Mouse (Mus musculus) heart, postnatal 14 days (tissue): ENCODE measurements at regions not wholly inside any gene's neighbourhood (a gene's known extent, or its start where the extent isn't known, plus 50 kb on each side); places are given as distances from the start of the nearest gene placed in this dataset.
"Not testable (repeated sequence)": the region's sequence is repeated elsewhere in the genome, so short reads cannot be mapped to it uniquely, and the experiment has no call there.

Source experiments
- DNase-seq, 2 experiments: peaks; one replicate each; pipeline ENCODE4 v3.0.0; 2021 to 2022
- intact Hi-C: fragments of 180-260 bp; cut with DNase I; formaldehyde crosslinking; loops from one replicate; pipeline ENCODE4 v1.15.1; 2025

DNA sequence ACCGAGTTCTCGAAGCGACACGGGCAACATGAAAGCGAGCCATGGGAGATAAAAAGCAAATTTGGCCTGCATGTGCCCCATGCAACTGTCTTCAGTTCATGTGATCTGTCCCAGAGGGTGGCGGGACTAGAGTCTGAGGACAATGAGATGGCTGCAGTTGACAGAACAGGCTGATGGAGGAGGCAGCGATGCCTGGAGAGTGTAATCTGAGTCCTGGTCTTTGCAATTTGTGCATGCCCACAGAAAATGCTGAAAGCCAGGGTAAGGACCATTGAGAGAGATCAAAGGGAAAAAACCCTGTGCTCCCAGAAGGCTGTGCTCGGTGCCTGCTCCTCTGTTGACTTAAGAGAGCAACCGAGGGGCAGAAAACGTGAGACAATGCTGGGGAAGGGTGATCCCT, 624.8 kb upstream of the BB014433 start:
- no peak for DNase-seq
- intact Hi-C loops = no loop called here

DNA sequence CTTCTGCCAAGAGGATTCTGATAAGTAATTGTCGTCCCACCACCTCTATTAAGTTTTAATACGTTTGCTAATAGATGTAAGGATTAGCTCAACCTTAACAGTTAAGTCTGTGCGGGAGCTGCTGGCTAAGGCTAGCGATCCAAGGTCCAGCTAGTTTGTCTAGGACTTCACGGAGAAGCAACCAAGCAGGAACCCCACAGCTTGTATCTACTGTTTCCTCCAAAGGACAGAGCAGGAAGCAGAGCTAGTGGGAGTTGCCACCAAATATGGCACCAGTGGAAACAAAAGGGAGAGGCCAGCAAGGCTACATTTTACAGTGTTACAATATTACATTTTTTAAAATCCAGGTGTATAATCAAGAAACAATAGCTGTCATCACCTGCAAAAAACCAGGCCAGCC, 624.4 kb upstream of the BB014433 start:
- intact Hi-C loops = no loop called here
- no peak for DNase-seq

DNA sequence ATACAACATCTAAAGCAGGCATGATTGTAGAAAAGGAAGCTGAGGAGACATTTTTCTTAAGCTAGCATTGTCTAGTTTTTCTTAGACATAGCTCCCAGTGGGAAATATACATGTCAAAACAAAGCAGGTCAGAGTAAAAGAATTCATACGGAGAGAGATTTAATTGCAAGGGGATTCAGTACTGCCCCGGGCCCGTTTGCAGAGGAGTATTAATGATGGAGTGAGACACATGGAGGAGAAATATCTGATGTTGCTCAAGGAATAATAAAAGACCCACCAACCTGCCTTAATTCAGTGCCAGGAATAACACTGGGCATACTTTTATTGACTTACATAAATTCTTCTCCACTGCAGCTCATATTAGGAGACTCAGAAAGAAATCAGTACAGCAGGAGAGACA, 623.6 kb upstream of the BB014433 start:
- DNase-seq = no peak
- intact Hi-C loops = no loop called here

DNA sequence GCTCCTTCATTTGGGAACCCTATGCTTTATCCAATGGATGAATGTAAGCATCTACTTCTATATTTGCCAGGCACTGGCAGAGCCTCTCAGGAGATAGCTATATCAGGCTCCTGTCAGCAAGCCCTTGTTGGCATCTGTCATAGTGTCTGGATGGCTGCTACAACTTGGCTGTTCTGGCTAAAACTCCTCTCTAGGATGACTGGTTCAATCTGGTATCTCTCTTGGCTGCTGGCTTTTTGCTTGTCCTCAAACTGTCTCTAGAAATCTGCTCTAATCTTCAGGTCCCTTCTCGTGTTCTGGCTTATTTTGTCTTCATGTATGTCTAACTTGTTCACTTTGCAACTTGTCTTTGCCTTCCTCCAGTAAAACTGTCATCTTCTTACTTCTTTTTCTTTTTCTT, 614.7 kb upstream of the BB014433 start:
- DNase-seq = no peak
- intact Hi-C loops = no loop called here

DNA sequence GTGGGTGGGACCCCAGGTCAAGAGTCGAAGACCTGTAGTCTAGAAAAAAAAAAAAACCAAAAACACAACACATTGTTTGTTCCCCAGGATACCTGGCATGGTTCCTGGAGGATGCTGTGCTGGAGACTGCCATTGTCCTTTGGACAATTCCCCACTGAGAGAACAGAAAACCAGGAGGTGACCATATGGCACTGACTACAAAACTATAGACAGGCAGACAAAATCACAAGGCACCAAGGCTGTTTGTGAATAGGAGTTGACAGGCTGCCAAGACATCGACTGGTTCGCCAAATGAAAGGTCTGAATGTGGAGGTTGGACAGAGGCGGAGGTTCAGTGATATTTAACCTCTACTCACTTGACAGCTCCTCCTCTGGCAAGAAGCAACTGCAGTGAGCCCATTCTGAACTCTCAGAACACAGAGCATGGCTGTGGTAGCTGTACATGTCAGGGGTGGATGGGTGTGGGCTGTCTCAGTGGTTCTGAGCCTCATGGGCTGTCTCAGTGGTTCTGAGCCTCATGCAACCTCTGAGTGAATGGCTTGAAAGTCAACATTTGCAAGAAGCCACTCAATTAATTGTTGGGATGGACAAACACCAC, 589.0 kb upstream of the BB014433 start:
- no peak for DNase-seq
- intact Hi-C loops = no loop called here

DNA sequence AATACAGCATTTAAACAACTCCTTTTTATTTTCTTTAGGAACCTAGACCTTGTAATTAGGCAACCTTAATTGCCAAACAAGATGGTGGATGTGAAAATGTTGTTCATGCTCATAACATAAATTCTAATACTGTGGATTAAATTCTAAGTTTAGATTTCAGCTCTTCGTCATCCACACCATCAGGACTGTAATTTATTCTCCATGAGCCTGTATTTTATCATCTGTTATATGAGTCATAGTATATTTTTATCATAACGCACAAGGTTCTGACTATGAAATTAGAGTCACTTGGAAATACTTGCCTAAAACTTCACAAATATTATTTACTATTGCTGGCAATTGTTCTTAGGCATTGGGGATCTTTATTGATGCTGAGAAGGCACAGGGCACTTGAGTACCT, 582.7 kb upstream of the BB014433 start:
- no peak for DNase-seq
- intact Hi-C loops = no loop called here

DNA sequence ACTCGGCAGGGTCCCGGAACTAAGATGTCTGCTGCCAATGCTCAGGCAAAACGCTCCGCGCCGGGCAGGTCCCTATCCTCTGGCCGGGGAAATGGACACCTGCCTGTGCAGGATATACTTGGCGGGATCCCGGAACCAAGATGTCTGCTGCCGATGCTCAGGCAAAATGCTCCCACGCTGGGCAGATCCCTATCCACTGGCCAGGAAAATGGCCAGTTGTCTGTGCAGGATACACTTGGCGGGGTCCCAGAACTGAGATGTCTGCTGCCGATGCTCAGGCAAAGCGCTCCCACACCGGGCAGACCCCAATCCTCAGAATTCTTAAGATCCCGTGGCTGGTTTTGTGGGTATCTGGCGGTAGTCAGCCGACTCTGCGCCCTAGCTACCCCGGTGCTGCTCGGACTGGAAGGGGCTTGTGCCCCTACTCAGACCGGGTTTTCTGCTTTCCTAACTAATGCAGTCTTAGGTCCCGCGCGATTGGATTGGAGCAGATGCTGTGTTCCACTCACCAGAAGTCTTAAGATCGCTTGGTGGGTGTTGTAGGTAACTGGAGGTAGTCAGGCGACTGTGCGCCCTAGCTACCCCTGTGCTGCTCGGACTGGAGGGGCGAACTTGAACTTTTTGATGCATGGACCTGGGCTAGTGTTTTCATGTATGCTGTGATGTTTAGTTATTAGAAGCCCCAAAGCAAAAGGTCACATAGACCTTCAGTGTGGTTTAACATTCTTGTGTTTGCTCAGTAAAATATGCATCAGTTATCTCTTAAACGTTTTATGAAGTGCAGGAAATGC, 577.9 kb upstream of the BB014433 start:
- not testable (repeated sequence) for DNase-seq

DNA sequence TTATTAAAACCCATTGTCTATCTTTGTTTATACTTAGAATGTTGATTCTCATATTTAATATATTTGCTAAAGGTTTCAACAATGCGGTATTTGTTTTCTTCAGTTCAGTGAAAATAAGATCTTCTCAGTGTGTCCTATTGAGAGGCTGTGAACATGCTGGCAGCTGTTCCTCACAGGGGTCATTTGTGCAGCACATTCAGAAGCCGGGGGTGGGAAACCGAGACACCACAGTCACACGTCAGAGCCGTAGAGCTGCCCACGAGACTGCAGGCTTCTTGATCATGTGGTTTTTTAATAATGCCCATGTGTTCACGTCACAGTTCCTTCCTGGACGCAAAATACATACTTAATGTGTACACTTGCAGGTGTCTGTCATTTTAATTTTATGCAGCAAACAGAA, 564.3 kb upstream of the BB014433 start:
- intact Hi-C loops = no loop called here

More for the DNA sequence above, 577.9 kb upstream of the BB014433 start:
- intact Hi-C loops = not testable (repeated sequence)

DNA sequence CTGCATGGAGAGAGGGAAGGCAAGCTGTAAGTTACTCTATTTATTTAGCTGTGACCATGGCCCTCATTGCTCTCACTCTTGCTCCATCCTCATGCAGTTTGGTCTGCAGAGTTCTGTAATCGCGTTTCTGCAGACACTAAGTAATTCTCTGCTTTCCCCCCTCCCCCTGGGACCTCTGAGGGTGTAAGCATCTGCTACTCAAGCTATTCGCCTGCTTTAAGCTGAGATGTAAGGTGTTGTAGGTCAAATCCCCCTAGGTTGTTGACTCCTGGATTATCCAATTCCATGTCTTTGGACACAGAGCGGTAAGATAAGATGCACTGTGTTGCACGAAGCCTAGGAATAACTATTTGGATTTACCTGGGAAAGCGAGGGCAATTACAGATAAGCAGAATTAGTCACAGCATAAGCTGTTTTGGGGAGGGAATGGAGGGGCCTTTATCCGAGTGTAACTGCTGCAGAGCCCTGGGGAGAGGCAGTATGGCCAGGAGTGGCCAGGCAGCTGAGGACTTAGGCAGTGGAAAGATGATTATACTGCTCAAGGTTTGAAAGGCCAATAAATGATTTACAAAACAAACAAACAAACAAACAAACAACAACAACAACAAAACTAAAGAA, 561.8 kb upstream of the BB014433 start:
- DNase-seq = no peak
- intact Hi-C loops = loop anchor here (10.0 kb wide), 1 partner anchor 717 kb away; no protein-coding TSS in a partner anchor

More for the DNA sequence above, 564.3 kb upstream of the BB014433 start:
- DNase-seq = no peak

DNA sequence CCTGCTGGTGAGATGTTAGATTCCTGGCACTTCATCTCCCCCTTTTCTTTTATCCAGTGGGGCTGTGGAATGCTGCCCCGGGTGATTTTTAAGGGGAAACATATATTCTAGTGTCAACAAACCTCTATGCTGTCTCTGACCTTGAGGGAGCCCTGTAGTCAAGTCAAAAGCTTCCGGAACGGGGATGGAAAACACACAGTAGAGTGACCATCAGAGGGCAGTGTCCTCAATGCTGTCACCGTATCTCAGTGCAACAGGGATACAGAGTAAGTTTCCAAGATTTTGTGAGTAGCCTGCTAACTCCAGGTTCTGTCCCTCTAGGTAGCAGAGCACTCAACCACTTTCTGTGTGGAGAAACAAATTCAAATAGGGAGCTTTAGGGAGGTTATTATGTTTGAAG, 555.7 kb upstream of the BB014433 start:
- intact Hi-C loops = loop anchor here (10.0 kb wide), 1 partner anchor 723 kb away; no protein-coding TSS in a partner anchor
- peak in 1 of 2 experiments; percentile 21 for DNase-seq

DNA sequence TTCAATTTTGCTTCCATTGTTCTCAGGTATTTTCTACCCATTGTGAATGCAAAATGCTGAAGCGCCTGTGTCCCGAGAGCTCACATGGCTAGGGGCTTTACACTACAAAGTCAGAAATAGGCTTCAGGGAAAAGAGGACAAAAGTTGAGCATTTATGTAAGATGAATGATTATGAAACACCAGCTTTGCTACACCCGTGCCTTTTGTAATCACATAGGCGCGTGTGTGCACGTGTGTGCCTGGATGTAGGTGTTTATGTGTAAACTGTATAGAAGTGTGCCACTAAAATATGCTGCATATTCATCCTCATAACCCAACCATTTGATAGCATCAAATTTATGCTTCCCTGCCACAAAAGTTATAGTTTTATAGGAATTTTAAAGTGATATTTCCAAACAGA, 547.2 kb upstream of the BB014433 start:
- DNase-seq = no peak
- intact Hi-C loops = no loop called here

DNA sequence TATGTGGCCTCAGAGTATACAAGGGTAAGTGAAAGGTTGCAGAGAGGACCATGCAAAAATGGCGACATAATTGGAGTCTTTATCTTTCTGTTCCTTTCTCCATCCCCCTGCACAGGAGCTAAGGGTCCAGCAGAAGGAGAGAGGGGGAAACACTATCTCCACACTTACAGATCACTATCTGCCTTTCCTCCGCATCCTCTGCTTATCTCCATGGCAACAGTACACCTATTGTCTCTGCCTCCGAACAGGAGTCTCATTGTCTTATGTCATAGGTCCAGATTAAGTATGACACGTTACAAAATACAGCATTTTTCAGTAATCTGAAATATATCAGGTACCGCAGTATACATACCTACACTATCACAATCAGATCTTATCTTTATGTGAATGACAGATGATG, 537.9 kb upstream of the BB014433 start:
- no peak for DNase-seq
- intact Hi-C loops = no loop called here

DNA sequence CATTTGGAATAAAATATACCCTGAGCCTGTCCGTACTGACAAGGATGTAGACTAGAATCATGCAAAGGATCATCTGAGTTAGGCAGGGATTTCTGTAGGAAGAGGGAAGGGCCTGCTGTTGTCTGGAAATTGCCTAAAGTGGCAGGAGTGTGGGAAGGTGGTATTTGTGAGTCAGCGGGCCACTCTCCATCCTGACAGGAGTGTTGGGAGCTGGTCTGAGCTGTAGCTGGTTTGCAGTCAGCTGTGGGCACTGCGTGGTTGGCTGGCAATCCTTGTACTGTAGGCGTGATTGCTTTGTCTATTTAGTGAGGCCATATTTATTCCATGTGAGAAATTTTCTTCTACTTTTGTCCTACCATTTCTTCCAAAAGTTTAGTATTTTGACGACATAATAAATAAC, 524.2 kb upstream of the BB014433 start:
- intact Hi-C loops = no loop called here
- DNase-seq = no peak

DNA sequence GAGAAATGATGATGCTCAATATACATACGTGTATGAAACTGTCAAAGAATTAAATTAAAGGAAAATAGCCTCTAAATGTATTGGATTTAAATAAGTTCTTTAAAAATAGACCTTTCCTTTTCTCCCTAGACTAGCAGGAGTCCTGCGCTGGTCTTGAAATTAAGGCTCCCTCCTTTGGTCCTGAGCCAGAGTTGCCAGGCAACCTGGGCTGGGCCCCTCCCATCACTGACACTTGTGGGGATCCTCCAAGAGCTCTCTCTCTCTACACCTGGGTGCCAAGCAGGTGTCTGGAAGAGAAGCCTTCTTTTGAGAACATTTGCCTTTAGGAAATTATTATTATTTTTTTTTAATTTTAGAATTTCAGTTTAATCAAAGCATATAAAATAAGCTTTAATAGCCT, 521.9 kb upstream of the BB014433 start:
- intact Hi-C loops = no loop called here
- DNase-seq = no peak

DNA sequence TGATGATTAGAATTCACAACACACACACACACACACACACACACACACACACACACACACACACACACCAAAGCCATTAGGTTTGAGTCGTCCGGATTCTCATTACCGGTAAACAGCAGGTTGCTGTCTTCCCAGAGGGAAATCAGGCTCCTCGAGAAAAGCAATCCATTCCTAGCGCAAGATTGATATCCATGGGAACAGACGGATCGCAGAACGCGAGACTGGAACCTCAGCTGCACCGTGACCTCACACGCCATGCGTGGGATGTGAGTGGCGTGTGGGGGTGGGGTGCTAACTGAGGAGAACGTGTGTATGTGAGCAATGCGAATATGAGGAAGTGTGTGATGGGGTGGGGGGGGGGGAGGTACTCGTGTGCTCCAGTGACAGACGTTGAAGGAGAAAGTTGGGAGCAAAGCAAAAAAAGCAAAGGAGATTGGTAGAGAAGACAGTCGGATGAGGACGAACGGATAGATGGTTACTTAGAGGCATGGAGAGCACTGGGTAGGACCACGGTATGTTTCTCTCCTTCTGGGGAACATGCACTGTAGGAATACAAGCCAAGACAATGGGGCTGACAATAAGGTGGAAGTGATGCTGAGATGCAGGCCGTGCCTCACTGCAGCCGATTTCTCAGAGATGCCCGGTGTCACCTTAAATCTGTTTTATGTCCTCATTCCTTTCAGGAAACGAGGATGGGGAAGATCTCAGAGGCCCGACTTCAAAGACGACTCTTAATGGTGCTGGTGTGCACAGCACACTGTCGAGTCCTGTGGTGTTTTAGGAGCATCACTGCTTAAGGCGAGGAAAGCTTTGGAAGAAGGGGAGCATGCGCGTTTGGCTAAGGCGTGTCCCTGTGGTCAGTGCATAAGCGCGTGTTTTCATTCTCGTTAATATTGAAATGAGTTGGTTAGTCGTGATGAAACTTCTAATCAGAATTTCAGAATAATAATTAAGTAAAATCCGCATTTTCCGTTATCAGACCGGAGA, 516.7 kb upstream of the BB014433 start:
- no peak for DNase-seq
- intact Hi-C loops = no loop called here

DNA sequence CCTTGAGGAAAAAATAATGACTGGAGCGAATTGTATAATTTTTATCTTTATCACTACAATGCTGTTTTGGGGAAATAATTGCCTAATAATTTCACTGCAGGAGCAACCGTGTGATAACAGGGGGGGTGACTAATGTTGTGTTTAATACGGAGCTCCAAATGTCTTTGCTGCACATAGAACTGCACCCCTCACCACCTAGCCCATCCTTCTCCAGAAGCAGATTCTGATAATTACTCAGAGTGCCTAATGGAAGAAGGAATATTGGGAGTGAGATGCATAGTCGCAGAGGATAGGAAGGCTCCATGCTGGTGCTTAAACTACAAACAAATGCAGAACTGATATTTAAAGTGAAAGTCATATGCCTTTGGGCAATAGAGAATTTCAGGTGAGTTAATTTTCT, 486.1 kb upstream of the BB014433 start:
- no peak for DNase-seq
- intact Hi-C loops = no loop called here

DNA sequence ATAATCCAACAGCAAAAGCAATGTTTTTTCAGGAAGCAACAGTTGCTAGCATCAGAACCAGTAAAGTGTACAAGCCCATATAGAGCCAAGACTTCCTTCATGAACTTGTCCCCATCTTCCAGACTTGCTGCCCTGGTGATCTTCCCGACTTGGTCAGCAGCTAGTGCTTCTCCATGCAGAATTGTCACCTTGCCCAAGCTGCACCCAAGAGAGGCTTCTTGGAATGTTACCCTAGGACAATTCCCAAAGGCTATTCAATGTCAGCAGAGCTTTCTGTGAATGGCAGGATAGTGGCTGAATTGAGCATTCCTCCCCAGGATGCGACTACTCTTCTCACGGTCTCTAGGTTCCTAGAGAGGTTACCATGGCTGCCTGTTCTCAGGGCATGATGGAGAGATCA, 479.6 kb upstream of the BB014433 start:
- intact Hi-C loops = no loop called here
- no peak for DNase-seq

DNA sequence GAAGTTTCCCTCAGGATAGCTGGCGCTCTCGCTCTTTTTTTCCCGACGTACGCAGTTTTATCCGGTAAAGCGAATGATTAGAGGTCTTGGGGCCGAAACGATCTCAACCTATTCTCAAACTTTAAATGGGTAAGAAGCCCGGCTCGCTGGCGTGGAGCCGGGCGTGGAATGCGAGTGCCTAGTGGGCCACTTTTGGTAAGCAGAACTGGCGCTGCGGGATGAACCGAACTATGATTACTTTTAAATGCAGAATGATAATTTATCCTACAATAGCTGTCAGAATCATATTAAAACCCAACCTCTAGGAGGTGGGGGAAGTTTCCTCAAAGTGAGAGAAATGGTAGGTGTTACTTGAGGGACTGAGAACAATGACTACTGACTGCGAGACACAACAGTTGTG, 474.0 kb upstream of the BB014433 start:
- DNase-seq = peak; percentile 21 to 45
- intact Hi-C loops = not testable (repeated sequence)

DNA sequence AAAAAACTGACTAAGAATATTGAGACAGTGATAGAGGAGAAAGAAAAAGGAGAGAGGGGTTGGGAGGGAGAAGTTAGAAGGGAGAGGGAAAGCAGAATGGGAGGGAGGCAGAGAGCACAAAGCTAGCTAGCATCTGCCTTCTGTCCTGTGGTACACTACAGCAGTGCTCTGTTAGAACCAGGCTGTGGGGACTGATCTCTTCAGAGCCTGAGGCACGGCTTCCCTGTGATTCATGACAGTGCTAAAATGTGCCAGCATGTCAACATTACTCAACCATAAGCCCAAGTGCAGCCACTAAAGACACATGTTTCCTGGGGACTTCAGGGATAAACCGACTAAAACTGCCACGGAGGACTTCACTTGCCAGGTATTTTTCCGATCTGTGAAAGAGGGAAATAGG, 455.1 kb upstream of the BB014433 start:
- no peak for DNase-seq
- intact Hi-C loops = no loop called here

DNA sequence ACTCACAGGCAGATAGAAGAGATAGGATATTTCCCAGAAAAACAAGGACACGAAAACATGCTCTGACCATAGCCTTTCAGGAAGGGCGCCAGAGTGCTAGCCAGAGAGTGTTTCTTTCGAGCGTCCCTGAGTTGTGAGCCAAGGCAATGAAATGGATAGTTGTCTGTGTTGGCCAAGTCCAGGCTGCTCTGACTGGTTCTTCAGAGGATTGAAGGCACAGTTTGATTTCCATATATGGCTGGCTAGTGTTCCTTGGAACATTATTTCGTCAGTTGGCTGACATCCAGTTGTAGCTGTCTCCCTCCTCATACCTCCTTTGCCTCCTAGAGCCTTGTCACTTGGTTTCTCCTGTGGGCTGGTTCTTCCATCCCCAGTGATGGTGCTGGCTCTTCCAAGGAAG, 451.7 kb upstream of the BB014433 start:
- no peak for DNase-seq
- intact Hi-C loops = no loop called here

DNA sequence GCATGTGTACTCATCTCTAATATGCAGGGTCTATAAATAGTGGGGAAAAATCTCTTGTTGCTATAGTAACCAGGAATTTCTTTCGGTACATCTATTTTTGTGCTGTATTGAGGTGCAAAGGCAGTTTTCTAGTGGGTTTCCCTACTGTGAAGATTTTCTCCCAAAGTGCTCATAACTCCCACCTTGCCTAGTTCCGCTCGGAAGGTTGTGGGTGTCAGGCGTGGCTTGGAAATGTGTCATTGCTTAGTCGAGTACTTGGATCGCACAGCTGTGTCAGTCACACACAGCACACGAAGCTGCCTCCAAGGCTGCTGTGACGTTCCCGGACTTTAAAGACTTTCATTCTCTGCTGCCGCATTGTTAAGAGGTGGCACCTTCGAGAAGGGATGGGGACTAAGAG, 450.4 kb upstream of the BB014433 start:
- intact Hi-C loops = no loop called here
- no peak for DNase-seq
